Mouse (Mus musculus) forebrain, embryonic 13.5 days (tissue): ENCODE data around the gene Yipf1. TPM values are rescaled to one million over a fixed set of nuclear protein-coding genes. Genes with fewer than 3 reads are reported as not detected.

Experiments
- ATAC-seq: fragments of 200-750 bp; cut with Nextera tagmentation; 2 replicates; pipeline ENCODE4 v1.8.0; 2017
- H3K27ac ChIP-seq: fragments of 300-500 bp; sonication (generic); 2 replicates; pipeline ENCODE4 v1.5.1; 2015; ENCODE audit warnings: inconsistent platforms, mild to moderate bottlenecking, moderate library complexity
- H3K27me3 ChIP-seq: fragments of 300-500 bp; sonication (generic); 2 replicates; pipeline ENCODE4 v1.6.1; 2015; ENCODE audit warnings: mild to moderate bottlenecking, inconsistent platforms
- H3K36me3 ChIP-seq: fragments of 300-500 bp; sonication (generic); 2 replicates; pipeline ENCODE4 v1.6.1; 2015; ENCODE audit warnings: mild to moderate bottlenecking, inconsistent platforms; ENCODE audit not compliant: poor library complexity, severe bottlenecking
- H3K4me1 ChIP-seq: fragments of 300-500 bp; sonication (generic); 2 replicates; pipeline ENCODE4 v1.6.1; 2015; ENCODE audit warnings: inconsistent platforms
- H3K4me2 ChIP-seq: fragments of 300-500 bp; sonication (generic); 2 replicates; pipeline ENCODE4 v1.6.1; 2015; ENCODE audit warnings: inconsistent platforms, mild to moderate bottlenecking, moderate library complexity
- H3K4me3 ChIP-seq: fragments of 300-500 bp; sonication (generic); 2 replicates; pipeline ENCODE4 v1.5.1; 2015; ENCODE audit warnings: mild to moderate bottlenecking, inconsistent platforms
- H3K9ac ChIP-seq: fragments of 300-500 bp; sonication (generic); 2 replicates; pipeline ENCODE4 v1.6.1; 2015; ENCODE audit warnings: mild to moderate bottlenecking, inconsistent platforms
- H3K9me3 ChIP-seq: fragments of 300-500 bp; sonication (generic); replicated peaks from 2 replicates; pipeline ENCODE4 v1.6.1; 2016; ENCODE audit warnings: inconsistent platforms
- WGBS: fragments of 180-500 bp; shearing (Covaris S2); methylation state at CpG from one replicate; pipeline ENCODE4 v1.1.7; 2015; 5-methylcytosine and 5-hydroxymethylcytosine counted together
- polyA plus RNA-seq: library from polyadenylated mRNA; unstranded; fragments of >200 nt; fragmentation: Nextera tagmentation; extraction: Ambion mirVana; gene quantifications from 2 replicates; pipeline ENCODE4 v1.2.1, GENCODE M21; 2015

Gene Yipf1
- polyA plus RNA-seq, 1 experiment from 2014 or later: 45.8 TPM

DNA sequence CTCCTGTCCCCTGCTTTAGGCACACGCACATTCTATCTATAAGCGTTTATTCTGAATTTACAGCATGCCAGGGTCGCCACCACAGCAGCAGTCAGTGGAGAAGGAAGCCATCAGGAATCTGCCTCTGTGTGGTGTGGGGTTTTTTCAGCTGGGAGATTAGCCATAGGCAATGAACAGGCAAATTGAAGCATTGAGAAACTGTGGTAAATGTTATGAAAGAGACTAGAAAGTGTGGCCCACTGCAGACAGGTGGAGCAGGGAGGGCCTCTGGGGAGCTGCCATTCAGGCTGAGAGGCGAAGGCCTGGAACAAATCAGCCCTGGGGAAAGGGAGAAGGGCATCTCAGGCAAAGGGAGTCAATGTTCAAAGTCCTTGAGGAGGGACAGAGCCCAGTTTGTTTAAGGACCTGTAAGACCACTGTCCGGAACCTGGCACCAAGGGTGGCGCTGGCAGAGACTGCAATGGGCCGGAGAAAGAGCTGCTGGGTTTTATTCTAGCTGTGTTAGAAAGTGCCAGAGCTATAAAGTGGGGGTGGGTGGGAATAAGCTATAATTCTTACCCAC lies 14.3 kb upstream of the Yipf1 start:
- H3K4me2 ChIP-seq: no peak overlapping the region
- no peaks in the 10 kb centered on the region for H3K9me3 ChIP-seq
- no peak overlapping the region for H3K4me3 ChIP-seq
- ATAC-seq: no peak
- no peaks in the 10 kb centered on the region for H3K4me1 ChIP-seq
- no peaks in the 10 kb centered on the region for H3K36me3 ChIP-seq
- H3K27me3 ChIP-seq: no peaks in the 10 kb centered on the region
- no peak overlapping the region for H3K27ac ChIP-seq
- WGBS: 84% methylated on average over 7 of the region's 7 CpGs
- H3K9ac ChIP-seq: no peak overlapping the region

DNA sequence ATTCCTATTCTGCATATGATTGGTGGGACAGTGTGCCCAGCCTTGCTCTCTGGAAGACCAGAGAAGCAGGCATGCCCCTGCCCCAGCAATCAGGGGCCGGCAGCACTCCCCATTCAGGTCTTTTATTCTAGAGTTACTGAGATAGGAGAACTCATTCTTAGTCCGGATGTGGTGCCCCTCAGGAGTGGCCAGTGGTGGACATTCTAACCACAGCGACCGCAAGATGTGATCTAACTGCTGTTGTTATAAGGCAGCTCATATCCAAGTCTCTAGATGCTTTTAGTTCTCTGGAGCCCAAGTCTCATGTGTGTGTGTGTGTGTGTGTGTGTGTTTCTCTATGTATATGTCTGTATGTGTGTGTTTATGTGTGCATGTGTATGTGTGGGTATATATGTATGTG lies 13.8 kb upstream of the Yipf1 start:
- Histone ChIP-seq H3K9me3 (no peaks in the 10 kb centered on the region), H3K27me3 (no peaks in the 10 kb centered on the region), H3K4me2 (no peak overlapping the region), H3K9ac (no peak overlapping the region), H3K36me3 (no peaks in the 10 kb centered on the region), H3K4me1 (no peaks in the 10 kb centered on the region), H3K27ac (no peak overlapping the region), H3K4me3 (no peak overlapping the region)
- WGBS: 78% methylated on average over 4 of the region's 4 CpGs
- ATAC-seq: no peak

DNA sequence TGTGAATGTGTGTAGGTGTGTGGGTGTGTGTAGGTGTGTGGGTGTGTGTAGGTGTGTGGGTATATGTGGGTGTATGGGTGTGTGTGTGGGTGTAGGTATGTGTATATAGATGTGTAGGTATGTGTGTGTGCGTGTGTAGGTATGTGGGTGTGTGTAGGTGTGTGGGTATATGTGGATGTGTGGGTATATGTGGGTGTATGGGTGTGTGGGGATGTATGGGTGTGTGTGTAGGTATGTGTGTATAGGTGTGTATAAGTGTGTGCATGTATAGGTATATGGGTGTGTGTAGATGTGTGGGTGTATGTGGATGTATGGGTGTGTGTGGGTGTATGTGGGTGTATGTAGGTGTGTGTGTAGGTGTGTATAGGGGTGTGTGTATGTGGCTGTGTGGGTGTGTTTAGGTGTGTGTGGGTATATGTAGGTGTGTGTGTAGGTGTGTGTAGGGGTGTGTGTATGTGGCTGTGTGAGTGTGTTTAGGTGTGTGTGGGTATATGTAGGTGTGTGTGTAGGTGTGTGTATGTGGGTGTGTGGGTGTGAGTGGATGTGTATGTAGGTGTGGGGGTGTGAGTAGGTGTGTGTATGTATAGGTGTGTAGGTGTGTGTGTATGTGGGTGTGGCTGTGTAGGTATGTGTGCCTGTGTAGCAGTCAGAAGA lies 13.1 kb upstream of the Yipf1 start:
- 92% methylated on average over 1 of the region's 1 CpGs for WGBS
- Histone ChIP-seq H3K4me3 (no peak overlapping the region), H3K36me3 (no peaks in the 10 kb centered on the region), H3K9me3 (no peaks in the 10 kb centered on the region), H3K4me2 (no peak overlapping the region), H3K27me3 (no peaks in the 10 kb centered on the region), H3K27ac (no peak overlapping the region), H3K9ac (no peak overlapping the region), H3K4me1 (no peaks in the 10 kb centered on the region)
- no peak for ATAC-seq

DNA sequence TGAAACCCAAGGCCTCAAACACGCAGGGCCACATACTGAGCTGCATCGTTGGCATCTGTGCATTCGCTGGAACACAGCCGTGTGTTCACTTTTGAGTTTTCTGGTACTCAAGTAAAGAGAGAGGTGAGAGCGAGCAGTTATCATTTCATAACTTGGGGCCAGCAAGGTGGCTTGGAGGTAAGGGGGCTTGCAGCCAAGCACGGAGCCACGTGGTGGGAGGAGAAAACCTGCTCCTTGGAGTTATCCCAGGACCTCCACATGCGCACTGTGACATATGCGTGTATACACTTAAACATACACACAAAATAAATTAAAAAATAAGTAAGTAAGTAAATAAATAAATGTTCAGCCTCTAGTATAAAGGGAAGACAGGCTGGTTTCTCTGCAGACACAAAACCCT lies 11.9 kb upstream of the Yipf1 start:
- Histone ChIP-seq H3K4me2 (no peak overlapping the region), H3K27me3 (no peaks in the 10 kb centered on the region), H3K4me3 (no peak overlapping the region), H3K9ac (no peak overlapping the region), H3K4me1 (peaks cover 4% of the 10 kb centered on the region), H3K27ac (no peak overlapping the region), H3K9me3 (no peaks in the 10 kb centered on the region), H3K36me3 (no peaks in the 10 kb centered on the region)
- 90% methylated on average over 9 of the region's 9 CpGs for WGBS
- no peak for ATAC-seq

DNA sequence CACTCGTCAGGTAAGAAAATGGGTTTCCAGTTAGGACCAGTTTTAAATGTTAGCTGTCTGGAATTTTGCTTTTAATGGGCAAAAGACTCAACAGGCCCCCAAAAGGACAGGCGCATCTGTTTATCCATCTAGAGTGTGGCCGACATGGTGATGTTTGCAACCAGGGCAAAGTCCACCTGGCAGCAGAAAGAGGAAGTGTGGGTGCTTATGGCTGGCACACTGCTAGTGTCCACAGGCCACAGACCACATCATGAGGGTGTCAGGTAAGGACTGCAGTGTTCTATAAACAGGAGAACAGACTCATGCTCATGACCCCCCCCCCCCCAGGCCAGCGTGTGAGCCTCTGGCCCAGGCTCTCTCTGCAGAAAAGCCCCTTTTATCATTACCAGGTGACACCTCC lies 11.3 kb upstream of the Yipf1 start:
- H3K9ac ChIP-seq: no peak overlapping the region
- no peaks in the 10 kb centered on the region for H3K27me3 ChIP-seq
- H3K27ac ChIP-seq: no peak overlapping the region
- H3K9me3 ChIP-seq: no peaks in the 10 kb centered on the region
- H3K36me3 ChIP-seq: no peaks in the 10 kb centered on the region
- no peak overlapping the region for H3K4me2 ChIP-seq
- 91% methylated on average over 4 of the region's 4 CpGs for WGBS
- H3K4me3 ChIP-seq: no peak overlapping the region
- H3K4me1 ChIP-seq: peaks cover 4% of the 10 kb centered on the region
- no peak for ATAC-seq

DNA sequence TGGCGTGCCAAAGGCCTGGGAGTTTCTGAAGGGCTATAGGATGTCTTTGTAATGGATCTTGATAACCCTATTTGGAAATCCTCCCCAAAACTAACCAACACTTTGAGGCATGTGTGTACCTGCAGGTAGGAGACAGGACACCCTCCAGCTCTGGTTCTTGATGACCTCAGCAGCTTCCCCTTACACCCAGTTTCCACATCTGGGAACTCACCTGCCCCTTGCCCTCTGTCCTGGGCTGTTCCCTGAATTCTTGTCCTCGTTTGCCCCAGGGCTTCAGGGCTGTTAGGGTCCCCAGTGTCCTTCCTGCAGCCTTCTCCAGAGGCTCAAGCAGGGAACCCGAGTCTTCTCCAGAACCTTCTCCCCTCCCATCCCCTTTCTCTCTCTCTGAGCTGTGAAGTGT lies 10.6 kb upstream of the Yipf1 start:
- Histone ChIP-seq H3K9me3 (no peaks in the 10 kb centered on the region), H3K4me2 (no peak overlapping the region), H3K9ac (no peak overlapping the region), H3K36me3 (no peaks in the 10 kb centered on the region), H3K4me1 (peaks cover 4% of the 10 kb centered on the region), H3K4me3 (no peak overlapping the region), H3K27me3 (no peaks in the 10 kb centered on the region), H3K27ac (no peak overlapping the region)
- no peak for ATAC-seq
- WGBS: 66% methylated on average over 3 of the region's 3 CpGs

DNA sequence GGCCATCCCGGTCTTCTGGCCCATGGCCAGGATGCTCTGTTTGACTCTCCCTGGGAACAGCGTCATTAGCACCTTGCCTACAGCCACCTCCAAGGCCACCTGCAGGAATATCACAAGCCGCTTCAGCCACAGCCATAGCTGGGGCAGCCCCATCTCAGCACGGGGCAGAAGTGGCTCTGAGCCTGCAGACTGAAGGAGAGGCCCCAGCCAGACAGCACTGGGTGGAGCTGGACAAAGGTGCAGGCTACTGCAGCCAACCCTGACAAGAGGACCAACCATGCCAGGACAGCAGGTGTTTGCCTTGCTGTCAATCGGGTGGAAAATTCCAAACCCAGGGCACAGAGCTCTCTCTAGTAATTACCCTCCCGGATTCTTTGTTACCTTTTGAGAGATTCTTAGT lies 7.2 kb upstream of the Yipf1 start, which contains the start of gene Dio1:
Gene Dio1 (minus strand): TSS at position 204 of the 400 bp plus-strand sequence.
- Histone ChIP-seq H3K9me3 (no peaks in the 10 kb centered on the region), H3K36me3 (no peaks in the 10 kb centered on the region), H3K27ac (no peak within 1 kb of the TSS), H3K4me1 (peaks cover 4% of the 10 kb centered on the region), H3K27me3 (no peaks in the 10 kb centered on the region), H3K9ac (no peak within 1 kb of the TSS; the same call in 1 of the 2 replicates), H3K4me2 (no peak within 1 kb of the TSS), H3K4me3 (no peak within 1 kb of the TSS)
- no peak for ATAC-seq
- 50% methylated on average over 6 of the region's 6 CpGs for WGBS

DNA sequence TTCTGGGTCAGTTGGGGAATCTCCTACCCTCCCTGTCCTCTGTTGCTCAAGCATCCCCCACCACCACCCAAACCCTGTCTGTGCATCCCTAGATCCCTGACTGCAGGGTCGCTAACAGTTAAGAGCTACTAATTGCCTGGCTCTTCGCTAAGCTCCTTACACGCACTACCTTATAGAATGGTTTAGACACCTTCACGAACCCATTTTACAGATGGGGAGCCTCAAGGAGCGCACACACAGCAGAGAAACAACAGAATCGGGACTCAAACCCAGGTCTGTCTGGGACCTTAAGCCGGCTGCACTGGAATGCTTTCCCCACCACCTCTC lies 279 bp downstream of the Yipf1 start:
- Histone ChIP-seq H3K36me3 (peaks cover 18% of the 10 kb centered on the region), H3K9me3 (no peaks in the 10 kb centered on the region), H3K9ac (peak overlapping the region; percentile 64), H3K4me3 (peak overlapping the region; percentile 52), H3K27me3 (no peaks in the 10 kb centered on the region), H3K27ac (no peak overlapping the region), H3K4me2 (peak overlapping the region; percentile 69), H3K4me1 (peaks cover 13% of the 10 kb centered on the region)
- peak; percentile 84; the same call in 1 of the 2 replicates for ATAC-seq
- 13% methylated on average over 7 of the region's 7 CpGs for WGBS

DNA sequence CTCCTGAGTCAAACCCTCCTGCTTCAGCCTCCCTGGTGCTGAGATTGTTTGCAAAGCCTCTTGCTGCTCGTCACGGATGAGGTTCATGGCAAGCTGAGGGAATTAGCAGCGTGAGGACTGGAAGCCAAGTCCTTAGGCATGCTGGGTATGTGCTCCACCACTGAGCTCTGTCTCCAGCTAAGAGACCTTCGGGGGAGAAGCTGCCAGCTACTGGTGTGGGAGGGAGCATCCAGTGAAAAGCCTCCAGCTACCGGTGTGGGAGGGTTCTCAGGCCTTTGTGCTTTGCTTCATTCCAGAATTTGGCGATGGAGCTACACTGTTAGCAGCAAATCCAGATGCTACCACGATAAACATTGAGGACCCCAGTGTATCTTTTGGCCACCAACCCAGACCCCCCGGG lies 4.5 kb downstream of the Yipf1 start:
- Histone ChIP-seq H3K27ac (no peak overlapping the region), H3K4me1 (peaks cover 9% of the 10 kb centered on the region), H3K27me3 (no peaks in the 10 kb centered on the region), H3K4me2 (no peak overlapping the region), H3K4me3 (no peak overlapping the region), H3K9me3 (no peaks in the 10 kb centered on the region), H3K36me3 (peaks cover 58% of the 10 kb centered on the region), H3K9ac (no peak overlapping the region)
- no peak for ATAC-seq
- 82% methylated on average over 8 of the region's 8 CpGs for WGBS

DNA sequence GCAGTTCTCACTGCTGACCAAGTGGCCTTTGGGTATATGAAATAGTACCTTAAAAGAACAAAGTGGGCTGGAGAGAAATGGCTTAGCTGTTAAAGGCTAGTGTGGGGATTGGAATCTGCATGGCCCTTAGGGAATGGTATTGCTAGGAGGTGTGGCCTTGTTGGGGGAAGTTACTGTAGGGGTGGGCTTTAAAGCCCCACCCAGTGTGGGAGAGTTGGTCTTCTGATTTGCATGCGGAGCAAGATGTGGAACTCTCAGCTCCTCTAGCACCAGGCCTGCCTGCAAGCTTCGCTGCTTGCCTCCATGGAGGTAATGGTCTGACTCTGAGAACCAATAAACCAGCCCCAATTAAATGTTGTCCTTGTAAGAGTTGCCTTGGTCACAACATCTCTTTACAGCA lies 6.9 kb downstream of the Yipf1 start:
- Histone ChIP-seq H3K4me2 (no peak overlapping the region), H3K9me3 (no peaks in the 10 kb centered on the region), H3K27ac (no peak overlapping the region), H3K27me3 (no peaks in the 10 kb centered on the region), H3K9ac (no peak overlapping the region), H3K4me3 (no peak overlapping the region), H3K36me3 (peaks cover 72% of the 10 kb centered on the region), H3K4me1 (no peaks in the 10 kb centered on the region)
- WGBS: 87% methylated on average over 2 of the region's 2 CpGs
- ATAC-seq: no peak

DNA sequence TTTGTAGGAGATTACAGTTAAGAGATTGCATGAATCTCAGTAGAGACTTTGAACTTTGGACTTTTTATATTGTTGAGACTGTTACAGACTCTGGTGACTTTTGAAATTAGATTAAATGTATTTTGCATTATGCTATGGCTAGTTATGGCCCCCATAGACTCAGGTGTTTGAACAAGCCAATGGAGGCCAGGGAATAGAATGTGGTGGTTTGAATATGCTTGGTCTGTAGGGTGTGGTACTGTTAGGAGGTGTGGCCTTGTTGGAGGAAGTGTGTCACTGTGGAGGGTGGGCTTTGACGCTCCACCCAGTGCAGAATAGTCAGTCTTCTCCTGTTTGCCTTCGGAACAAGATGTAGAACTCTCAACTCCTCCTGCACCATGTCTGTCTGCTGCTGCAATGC lies 8.9 kb downstream of the Yipf1 start:
- no peak overlapping the region for H3K9ac ChIP-seq
- H3K9me3 ChIP-seq: no peaks in the 10 kb centered on the region
- ATAC-seq: no peak
- peaks cover 74% of the 10 kb centered on the region for H3K36me3 ChIP-seq
- no peaks in the 10 kb centered on the region for H3K4me1 ChIP-seq
- no peak overlapping the region for H3K4me3 ChIP-seq
- H3K4me2 ChIP-seq: no peak overlapping the region
- WGBS: 89% methylated on average over 2 of the region's 2 CpGs
- no peaks in the 10 kb centered on the region for H3K27me3 ChIP-seq
- no peak overlapping the region for H3K27ac ChIP-seq

DNA sequence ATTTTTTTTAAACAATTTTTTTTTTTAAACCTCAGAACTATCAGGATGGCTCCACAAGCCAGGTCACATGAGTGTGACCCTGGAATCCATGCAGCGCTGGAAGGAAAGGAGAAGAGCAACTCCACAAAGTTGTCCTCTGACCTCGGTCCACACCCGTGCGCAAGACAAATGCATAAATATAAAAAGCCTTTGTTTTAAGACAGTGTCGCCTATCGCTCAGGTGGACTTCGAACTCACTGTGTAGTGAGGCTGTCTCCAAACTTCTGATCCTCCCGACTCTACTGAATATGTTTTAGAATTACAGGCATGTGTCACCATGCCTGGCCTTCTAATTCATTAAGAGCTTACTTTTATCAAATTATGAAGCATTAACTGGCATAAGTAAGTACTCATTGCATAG lies 14.4 kb downstream of the Yipf1 start:
- Histone ChIP-seq H3K27ac (no peak overlapping the region), H3K9me3 (peaks cover 2% of the 10 kb centered on the region; the same call in 1 of the 2 replicates)
- 95% methylated on average over 8 of the region's 8 CpGs for WGBS

DNA sequence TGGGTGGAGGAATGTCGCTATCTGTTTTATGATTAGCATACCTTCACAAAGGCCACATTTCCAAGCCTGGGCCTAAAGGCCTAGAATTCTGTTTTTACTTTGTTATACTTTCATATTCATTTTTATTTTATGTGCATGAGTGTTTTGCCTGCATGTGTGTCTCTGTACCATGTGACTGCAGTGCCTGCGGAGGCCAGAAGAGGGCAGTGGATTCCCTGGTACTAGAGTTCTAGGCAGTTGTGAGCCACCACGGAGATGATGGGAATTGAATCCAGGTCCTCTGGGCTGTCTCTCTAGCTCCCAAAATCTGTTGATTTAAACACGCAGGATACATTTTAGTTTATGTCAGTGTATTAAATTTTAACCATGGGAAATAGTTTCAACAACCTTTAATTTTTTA lies 19.4 kb downstream of the Yipf1 start:
- Histone ChIP-seq H3K9me3 (peaks cover 3% of the 10 kb centered on the region; the same call in 1 of the 2 replicates), H3K36me3 (peaks cover 6% of the 10 kb centered on the region; the same call in 1 of the 2 replicates), H3K27me3 (no peaks in the 10 kb centered on the region), H3K4me1 (no peaks in the 10 kb centered on the region), H3K4me3 (no peak overlapping the region), H3K4me2 (no peak overlapping the region), H3K27ac (no peak overlapping the region), H3K9ac (no peak overlapping the region)
- WGBS: 92% methylated on average over 4 of the region's 4 CpGs
- no peak for ATAC-seq

More for the DNA sequence above, 14.4 kb downstream of the Yipf1 start:
- no peak for ATAC-seq
- Histone ChIP-seq H3K4me1 (no peaks in the 10 kb centered on the region), H3K4me3 (no peak overlapping the region), H3K27me3 (no peaks in the 10 kb centered on the region), H3K36me3 (peaks cover 32% of the 10 kb centered on the region), H3K9ac (no peak overlapping the region), H3K4me2 (no peak overlapping the region)
